Mouse (Mus musculus): ENCODE data around the gene Epha4.

Gene Epha4

DNA sequence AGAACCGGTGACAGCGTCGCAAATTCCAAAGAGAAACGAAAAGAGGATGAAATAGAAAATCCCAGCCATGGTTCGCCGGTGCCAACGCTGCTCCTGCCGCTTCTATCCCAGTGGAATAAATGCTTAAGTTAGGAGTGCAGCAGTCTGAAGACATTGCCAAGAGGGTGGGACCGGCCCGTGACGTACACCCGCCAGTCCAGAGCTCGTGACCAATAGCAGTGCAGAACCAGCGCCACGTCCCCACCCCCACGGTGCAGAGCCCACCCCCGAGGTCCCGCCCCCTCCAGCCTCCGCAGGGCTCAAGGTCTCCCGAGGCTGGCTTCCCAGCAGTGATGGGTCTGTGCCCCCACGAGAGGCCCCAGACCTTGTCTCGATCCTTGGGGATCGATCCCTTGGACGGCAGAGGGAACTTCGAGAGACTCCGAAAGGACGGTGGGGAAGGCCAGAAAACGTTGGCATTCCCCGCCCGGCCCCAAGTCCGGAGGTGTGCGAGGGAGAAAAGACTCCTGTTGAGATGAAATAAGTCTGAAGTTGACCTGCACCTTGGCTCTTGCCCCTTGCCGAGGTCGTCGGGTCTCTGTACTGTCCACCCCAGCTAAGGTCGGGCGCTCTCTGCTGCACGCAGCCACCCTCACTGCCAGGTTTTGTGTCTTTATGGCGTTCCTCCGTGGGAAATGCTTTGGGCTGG is at the start of gene Epha4:
Gene Epha4, minus strand, starts transcription at position 126 of the 688 bp plus-strand sequence.
- no peak for DNase-seq (ENCODE audit: low read depth in 2 of 2, low spot score in 2 of 2)

GRCm38 (mm10) chr1:77556199-77556598 is 41.3 kb upstream of the Epha4 start:
- no peak for DNase-seq (ENCODE audit: low read depth in 2 of 2, low spot score in 2 of 2)

- no peak for DNase-seq (ENCODE audit: low read depth in 2 of 2, low spot score in 2 of 2)
Measured at GRCm38 (mm10) chr1:77551927-77552326, 37.0 kb upstream of the Epha4 start.

- no peak for DNase-seq (ENCODE audit: low read depth in 2 of 2, low spot score in 2 of 2)
Measured at GRCm38 (mm10) chr1:77545722-77546121, 30.8 kb upstream of the Epha4 start.

- DNase-seq (ENCODE audit: low read depth in 2 of 2, low spot score in 2 of 2) = no peak
Measured at GRCm38 (mm10) chr1:77545035-77545434, 30.1 kb upstream of the Epha4 start.

GRCm38 (mm10) chr1:77544279-77544678 is 29.4 kb upstream of the Epha4 start:
- DNase-seq (ENCODE audit: low read depth in 2 of 2, low spot score in 2 of 2) = no peak

DNA sequence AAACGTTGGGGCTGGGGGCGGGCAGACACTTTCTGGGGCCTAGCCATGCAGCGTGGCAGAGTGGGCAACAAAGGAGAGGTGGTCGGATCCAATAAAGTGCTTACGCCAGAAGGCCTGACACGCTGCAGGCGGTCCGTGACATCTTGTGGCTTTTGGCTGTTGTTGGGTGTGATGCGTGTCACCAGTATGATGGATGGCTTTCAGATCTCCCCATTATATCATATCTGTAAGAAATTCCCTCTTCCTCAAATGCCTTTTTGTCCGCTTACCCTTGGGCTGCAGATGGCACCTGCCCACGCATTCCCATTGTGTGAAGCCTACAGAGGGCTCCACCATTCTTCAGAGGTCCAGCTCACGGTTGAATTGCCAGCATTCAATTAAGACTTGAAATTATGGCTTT is 25.1 kb upstream of the Epha4 start:
- DNase-seq (ENCODE audit: low read depth in 2 of 2, low spot score in 2 of 2) = no peak

GRCm38 (mm10) chr1:77538559-77538958 is 23.7 kb upstream of the Epha4 start:
- no peak for DNase-seq (ENCODE audit: low read depth in 2 of 2, low spot score in 2 of 2)

GRCm38 (mm10) chr1:77535905-77536304 is 21.0 kb upstream of the Epha4 start:
- DNase-seq (ENCODE audit: low read depth in 2 of 2, low spot score in 2 of 2) = no peak

- DNase-seq (ENCODE audit: low read depth in 2 of 2, low spot score in 2 of 2) = no peak
Measured at GRCm38 (mm10) chr1:77532576-77533183, 17.8 kb upstream of the Epha4 start.

GRCm38 (mm10) chr1:77531934-77532575 is 17.2 kb upstream of the Epha4 start:
- no peak for DNase-seq (ENCODE audit: low read depth in 2 of 2, low spot score in 2 of 2)

DNA sequence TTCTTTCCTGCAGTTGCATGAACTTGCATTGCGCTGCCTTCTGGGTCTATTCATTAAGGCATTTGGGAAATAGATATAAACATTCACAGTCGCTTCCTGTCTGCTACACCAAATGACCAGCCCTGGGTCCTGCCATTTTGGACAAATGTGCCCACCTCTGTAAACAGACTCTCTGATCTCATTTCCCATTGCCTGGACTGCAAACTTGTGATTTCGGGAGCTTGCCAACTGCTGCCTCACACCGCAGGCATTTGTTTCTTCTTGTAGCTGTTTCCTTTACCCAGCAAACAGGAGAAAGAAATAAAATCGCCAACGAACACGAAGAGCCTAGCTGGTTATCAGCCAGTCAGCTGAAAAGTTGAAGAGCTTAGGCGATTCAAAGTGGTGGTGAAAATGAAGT is 10.2 kb upstream of the Epha4 start:
- DNase-seq (ENCODE audit: low read depth in 2 of 2, low spot score in 2 of 2) = no peak

GRCm38 (mm10) chr1:77523354-77523753 is 8.5 kb upstream of the Epha4 start:
- DNase-seq (ENCODE audit: low read depth in 2 of 2, low spot score in 2 of 2) = no peak

- no peak for DNase-seq (ENCODE audit: low read depth in 2 of 2, low spot score in 2 of 2)
Measured at GRCm38 (mm10) chr1:77521640-77522539, 7.0 kb upstream of the Epha4 start.

DNA sequence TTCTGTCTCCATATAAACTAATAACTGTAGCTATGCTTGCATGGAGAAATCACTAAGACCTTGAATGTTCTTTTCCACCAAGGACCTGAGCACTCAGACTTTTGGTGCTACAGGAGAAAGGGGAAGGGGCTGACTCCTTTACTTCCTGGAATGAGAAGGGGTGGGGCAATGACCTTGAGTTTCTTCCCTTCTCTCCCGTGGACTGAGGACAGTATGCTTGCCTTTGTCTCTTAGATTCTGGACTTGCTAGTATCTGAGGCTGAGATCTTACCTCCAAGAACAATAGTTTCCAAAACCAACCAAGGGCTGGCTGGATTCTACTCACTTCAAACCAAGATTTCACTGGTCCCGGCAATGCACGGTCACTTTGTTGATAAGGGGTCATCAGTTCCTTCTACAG is 3.8 kb upstream of the Epha4 start:
- no peak for DNase-seq (ENCODE audit: low read depth in 2 of 2, low spot score in 2 of 2)

- no peak for DNase-seq (ENCODE audit: low read depth in 2 of 2, low spot score in 2 of 2)
Measured at GRCm38 (mm10) chr1:77516203-77516991, 1.5 kb upstream of the Epha4 start.

- DNase-seq (ENCODE audit: low read depth in 2 of 2, low spot score in 2 of 2) = no peak
Measured at GRCm38 (mm10) chr1:77515651-77515981, 728 bp upstream of the Epha4 start.

DNA sequence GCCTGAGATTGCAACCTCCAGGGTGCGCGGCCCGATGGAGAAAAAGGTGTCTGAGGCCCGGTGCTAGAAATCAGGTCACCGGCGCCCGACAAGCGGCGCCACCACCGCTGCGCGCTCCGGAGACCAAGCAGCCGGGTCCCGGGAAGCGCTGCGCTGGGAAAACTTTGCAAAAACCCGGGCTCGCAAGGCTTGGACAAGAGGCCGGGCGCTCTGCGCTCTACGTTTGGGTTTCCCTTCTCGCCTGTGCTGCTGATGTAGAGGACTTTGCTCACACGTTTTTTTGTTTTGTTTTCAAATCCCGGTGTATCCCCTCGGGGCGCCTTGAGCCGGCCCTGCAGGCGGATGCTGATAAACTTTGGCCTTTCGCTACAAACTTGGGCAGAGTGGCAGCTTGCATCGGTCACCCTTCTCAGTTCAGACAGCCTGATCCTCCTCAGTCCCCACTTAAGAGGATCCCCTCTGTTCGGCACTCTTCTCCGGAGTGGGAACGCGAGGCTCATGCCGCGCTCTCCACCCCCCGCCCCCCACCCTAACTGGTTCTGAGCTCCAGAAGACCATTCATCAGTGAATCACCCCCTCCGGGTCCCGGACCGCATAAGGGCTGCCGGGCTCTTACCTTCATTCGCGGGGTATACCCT is 444 bp downstream of the Epha4 start:
- DNase-seq (ENCODE audit: low read depth in 2 of 2, low spot score in 2 of 2) = no peak

- no peak for DNase-seq (ENCODE audit: low read depth in 2 of 2, low spot score in 2 of 2)
Measured at GRCm38 (mm10) chr1:77513959-77514324, 946 bp downstream of the Epha4 start.

- no peak for DNase-seq (ENCODE audit: low read depth in 2 of 2, low spot score in 2 of 2)
Measured at GRCm38 (mm10) chr1:77513411-77513941, 1.4 kb downstream of the Epha4 start.
